Mouse (Mus musculus) large intestine, adult 2 months (tissue): ENCODE measurements around the gene Duoxa2. TPM values are rescaled to one million over a fixed set of nuclear protein-coding genes. Genes with fewer than 3 reads are reported as not detected.
"Not testable (repeated sequence)": the region's sequence is repeated elsewhere in the genome, so short reads cannot be mapped to it uniquely, and the experiment has no call there.

ENCODE experiments used
- DNase-seq: peaks from one replicate; pipeline ENCODE4 v3.0.0-alpha.2; 2012; ENCODE audit warnings: low read depth, low spot score
- WGBS: fragments of 180-500 bp; shearing (Covaris S2); methylation state at CpG from one replicate; pipeline ENCODE4 v1.1.7; 2018; 5-methylcytosine and 5-hydroxymethylcytosine counted together
- polyA plus RNA-seq: library from polyadenylated mRNA; depleted of rRNA; stranded (reverse); fragments of >200 nt; gene quantifications from 2 replicates; pipeline ENCODE4 v1.2.3, GENCODE M21; 2012

Gene Duoxa2
- polyA plus RNA-seq, 1 experiment: 294 TPM

DNA sequence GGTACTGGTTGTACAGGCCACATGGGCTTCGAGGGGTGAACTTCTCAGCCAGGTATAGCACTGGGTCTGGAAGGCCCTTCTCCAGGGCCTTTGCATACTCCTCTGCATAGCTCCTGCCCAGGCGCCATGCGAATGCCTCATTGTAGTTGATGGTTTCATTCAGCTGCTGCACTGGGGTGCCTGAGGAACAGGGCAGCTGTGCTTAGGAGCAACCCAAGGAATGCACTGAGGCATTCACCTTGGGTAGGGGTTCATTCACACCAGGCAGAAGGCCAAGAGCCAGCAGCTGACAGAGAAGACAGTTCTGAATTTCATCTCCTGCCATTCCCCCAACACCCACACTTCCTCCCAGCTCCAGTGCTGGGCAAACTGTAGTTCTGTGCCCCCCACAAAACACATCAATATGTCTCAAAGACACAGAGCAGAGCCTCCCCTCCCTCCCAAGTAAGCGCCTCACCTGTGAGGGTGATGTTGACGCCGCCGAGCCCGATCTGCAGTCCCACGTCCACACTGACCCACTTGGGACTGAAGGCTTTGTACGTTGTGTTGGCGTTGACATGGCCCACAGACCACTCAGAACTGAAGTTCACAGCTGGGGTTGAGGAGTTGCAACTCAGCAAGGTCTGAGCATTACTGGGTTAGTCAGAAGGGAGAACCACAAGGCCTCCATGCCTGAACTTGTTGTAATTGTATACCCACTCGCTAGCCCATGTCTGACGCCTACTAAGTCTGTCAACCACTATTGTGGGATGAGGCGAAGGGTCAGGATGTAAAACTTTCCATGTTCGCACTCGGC lies 6.6 kb downstream of the Duoxa2 start:
- 92% methylated on average over 16 of the region's 16 CpGs for WGBS
- no peak for DNase-seq

DNA sequence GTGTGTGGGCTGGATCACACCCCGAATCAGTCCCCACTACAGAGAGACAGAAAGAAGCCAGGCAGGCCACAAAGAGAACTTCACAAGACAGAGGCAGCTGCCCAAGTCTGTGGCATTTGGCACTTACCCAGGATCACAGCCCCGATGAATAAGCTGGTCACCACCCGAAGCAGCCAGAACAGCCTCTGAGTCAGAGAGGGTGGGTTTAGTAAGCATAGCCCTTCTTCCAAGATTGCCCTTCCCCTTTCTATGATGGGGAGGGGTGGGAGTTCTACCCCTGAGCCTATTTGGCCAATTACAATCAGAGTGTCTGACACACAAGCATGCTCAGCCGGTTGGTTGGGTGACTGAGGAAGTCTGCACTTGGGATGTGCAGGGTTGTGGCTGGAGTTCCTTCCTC lies 7.5 kb downstream of the Duoxa2 start:
- DNase-seq: no peak
- WGBS: 7% methylated on average over 4 of the region's 4 CpGs

DNA sequence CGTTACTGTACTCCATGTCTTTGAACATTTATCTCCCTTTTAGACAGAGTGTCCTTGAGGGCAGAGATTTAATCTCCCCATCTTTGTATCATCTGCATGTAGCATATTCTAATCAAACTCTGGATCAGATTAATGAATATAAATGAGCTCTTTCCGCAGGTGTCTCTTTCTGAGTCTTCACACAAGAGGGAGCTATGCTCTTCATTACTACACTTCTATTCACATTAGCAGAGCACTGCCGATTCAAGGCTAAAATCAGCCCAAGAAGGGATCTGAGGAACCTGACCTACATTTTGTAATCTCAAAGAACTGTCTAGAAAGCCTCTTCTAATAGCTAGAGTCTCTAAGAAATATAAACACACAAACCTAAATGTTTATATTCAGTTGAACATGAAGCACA lies 10.9 kb downstream of the Duoxa2 start:
- DNase-seq: no peak
- WGBS: 38% methylated on average over 3 of the region's 3 CpGs

DNA sequence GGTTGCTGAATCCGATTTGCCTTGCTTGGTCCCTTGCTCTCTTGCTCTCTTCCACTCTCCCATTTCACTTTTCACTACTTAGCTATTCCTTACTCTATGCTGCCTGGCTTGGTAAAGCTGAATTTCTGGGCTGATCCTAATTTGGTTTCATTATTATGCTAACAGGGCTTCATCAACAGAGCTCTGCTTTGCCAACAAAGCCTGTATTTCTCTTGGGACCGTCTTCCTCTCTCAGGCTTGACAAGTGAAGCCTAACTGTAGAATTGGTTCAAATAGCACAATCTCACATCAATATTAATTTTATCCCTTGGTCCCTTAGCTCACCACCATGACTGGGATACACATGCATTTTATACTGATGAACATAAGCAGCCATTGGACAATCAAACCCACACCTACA lies 12.9 kb downstream of the Duoxa2 start:
- no peak for DNase-seq
- 77% methylated on average over 2 of the region's 2 CpGs for WGBS

DNA sequence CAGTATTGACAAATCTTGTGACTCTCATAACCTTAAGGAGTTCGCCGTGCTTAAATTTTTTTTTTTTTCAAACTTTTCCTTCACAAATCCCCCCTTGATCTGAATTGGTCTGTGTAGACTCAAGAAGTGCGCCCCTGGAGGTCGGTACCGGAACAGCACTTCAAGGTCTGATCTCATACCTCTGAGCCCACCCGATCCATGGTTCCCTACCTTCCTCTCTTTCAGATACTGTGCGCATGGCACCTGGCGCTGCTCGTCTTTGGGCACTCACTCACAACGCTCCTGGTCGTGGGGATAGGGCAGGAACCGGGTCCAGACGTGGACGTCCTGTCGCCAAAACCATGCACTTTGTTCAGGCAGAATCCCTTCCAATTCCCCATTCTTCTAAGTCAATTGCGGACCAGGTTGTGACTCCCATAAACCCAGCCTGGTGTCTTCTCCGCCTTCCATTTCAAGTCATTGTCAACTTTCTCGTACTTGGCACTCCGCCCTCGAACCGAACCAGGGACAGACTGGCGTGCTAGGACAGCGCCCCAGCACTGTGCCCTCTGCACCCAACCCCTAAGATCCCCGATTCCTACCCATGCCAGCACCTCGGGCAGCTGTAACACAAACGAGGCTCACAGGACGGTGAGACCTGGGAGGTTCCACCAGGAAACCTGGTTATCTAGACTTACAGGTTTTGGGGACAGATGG lies 14.2 kb downstream of the Duoxa2 start:
- WGBS: 2% methylated on average over 27 of the region's 27 CpGs
- DNase-seq: no peak

DNA sequence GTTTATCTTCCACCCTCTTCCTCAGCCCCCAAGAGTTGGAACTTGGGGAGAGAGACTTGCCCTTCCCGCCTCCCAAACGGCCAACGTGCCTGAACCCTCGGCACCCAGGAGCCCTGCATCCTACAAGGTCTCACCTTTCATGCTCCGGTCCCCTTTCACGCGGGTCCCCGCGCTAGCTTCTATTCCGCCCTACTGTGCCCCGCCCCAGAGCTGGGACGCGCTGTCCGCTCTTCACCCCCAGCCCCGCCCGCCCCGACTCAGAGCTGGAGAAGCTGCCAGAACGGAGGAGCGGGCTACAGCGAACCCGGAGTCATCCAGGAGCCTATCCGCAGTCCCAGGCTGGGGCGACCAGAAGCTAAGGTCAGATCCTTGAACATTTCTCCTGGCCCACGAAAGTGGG lies 14.8 kb downstream of the Duoxa2 start, which contains the start of gene Duoxa1:
TSS of gene Duoxa1 (minus strand) at position 195 of the 400 bp plus-strand sequence.
- no peak for DNase-seq
- 7% methylated on average over 24 of the region's 24 CpGs for WGBS

DNA sequence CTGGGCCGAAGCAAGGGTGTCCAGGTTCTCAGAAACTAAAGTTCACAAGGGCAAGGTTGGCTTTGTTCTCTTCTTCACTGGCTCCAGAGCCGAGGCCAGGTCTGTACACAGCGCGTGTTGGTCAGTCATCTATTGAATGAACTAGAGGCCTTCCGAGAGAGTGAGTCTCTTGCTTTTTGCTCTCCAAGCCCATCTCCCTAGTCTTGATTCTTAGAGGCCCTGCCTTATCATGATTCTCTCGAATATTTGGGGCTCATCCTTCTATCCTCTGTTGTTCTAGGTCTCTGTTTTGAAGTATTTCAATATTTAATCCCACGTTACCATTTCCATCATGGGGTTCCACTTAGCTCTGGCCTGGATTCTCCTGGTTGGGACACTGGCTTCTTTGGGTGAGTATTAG lies 16.7 kb downstream of the Duoxa2 start, which contains the start of gene Duox1:
TSS of gene Duox1 (plus strand) at position 301 of the 400 bp plus-strand sequence.
- DNase-seq: no peak
- 89% methylated on average over 7 of the region's 7 CpGs for WGBS

DNA sequence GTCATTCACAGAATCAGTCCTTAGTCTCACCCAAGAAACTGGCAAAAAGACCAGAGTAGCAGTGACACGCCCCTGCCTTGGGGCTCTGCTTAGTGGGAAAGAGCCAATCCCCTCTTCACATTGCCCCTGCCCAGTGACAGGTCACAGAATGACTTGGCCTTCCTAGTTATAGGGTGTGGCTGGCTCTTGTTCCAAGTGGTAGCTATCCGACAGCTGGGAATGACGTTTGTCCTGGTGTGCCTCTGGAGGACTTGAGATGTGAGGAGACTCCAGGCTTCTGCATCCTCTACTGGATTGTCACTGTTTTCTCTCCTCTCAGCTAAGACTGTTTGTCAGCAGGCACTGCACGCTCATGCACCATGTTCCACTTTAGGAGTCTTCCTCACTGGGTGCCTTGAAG lies 18.7 kb downstream of the Duoxa2 start:
- WGBS: 43% methylated on average over 4 of the region's 4 CpGs
- no peak for DNase-seq

DNA sequence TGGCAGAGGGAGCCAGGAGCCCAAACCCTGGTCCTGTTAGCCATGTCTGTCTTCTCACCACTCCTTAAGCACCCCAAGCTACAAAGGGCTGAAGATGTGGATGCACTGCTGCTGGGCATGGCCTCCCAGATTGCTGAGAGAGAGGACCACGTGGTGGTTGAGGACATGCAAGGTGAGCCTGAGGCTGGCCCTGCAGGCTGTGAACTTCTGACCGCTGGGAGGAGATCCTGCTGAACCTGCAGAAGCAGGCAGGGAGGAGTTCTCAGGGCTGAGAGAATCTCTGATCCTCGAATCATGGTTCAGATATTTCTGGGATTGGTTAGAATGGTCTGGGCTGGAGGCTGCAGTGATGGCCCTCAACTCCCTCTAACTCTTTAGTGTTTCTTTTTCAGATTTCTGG lies 25.3 kb downstream of the Duoxa2 start:
- 62% methylated on average over 3 of the region's 3 CpGs for WGBS
- DNase-seq: no peak

DNA sequence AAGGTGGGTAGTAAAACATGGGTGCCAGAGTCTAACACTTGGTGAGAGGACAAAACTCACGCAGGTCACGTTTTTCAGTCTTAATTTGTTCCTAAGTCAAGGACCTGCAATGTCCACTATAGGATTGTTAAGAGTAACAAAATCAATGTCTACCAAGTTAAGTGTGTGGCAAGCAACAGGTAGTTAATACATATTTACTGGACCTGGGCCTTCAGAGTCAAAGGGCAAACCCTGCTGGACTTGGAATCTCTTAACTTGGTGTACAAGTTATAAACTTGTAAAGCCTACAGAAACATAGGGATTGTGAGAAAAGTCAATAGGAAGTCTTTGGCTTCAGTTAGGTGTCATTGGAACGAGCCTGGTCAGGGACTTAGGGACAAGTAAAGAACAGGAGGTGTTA lies 25.9 kb downstream of the Duoxa2 start:
- no peak for DNase-seq
- 53% methylated on average over 3 of the region's 3 CpGs for WGBS

DNA sequence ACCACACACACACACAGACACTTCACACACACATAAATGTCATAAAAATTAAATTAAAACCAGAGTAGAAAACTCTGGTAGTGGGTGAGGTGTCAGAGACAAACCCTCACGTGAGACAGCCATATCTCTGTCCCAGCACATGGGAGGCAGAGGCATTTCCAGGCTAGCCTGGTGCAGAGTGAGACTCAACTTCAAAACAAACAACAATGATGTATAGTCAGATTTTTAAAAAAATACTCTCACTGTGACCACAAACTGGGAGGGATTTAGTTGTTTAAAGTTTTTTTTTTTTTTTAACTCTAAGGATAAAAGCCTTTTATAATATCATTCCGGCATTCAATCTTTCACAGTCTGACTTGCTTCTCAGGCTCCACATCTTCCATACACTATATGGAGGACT lies 26.7 kb downstream of the Duoxa2 start:
- 75% methylated on average over 2 of the region's 2 CpGs for WGBS
- DNase-seq: no peak

DNA sequence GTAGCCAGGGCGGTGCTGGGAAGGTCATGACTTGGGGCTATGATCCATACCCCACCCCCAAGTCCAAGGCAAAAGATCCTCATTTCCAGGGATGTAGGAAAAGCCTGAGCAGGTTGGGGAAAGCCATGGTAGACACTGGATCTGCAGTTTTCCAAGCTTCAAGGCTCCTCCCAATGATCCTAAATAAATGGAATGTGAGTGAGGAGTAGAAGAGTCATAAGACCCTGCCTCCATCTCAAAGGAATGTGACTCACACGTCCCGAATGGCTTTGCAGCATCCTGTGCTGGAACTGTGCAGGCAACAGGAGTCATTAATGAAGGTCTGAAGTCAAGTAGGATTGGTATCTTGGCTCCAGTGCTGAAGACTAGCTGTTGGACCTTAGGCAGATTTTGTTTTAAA lies 29.3 kb downstream of the Duoxa2 start:
- no peak for DNase-seq
- 50% methylated on average over 3 of the region's 3 CpGs for WGBS

DNA sequence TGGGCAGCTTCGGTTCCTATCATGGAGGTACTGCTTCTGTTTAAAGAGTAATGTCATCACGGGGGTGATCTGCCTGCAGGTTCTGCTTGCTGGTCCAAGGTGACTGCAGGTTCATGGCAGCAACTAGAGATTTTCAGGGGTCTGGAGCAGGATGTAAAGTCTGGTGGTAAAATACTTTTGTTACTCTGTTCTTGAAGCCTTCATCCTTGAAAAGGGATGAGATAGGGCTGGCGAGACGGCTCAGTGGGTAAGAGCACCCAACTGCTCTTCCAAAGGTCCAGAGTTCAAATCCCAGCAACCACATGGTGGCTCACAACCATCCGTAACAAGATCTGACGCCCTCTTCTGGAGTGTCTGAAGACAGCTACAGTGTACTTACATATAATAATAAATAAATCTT lies 31.6 kb downstream of the Duoxa2 start:
- not testable (repeated sequence) for DNase-seq
- 82% methylated on average over 6 of the region's 6 CpGs for WGBS

DNA sequence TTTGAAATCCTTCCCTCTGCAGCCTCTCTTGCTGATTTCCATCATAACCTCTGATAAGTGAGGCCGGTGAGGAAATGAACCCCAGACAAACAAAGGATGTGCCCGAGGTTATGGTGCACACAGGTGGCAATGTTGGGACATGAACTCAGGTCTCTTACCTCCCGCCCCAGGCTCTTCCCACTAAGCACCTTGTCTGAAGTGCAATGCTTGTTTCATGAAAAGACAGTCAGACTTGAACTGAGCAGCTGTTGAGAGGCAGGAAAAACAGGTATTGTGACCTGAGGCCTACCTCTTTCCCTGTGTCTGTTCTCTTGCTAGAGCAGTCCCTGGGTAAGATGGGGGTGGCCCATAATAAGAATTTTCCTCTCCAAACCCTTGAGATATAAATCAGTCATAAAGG lies 33.5 kb downstream of the Duoxa2 start:
- DNase-seq: no peak
- 66% methylated on average over 3 of the region's 3 CpGs for WGBS

DNA sequence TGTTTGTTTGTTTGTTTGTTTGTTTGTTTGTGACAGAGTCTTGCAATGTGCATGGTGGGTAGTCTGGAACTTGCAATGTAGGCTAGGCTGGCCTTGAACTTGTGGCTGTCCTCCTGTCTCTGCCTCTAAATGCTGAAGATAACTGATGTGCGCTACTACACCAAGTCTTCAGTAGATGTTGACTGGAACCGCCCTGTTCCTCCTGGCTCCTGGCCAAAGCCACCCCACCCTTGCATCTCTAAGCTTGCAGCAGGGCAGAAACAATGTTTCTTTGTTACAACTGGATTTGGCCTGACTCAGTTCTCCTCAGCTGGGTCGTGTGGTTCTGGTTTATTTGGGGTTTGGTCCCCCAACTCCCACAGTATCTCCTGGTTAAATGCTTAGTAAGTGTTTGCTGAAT lies 35.5 kb downstream of the Duoxa2 start:
- WGBS: 23% methylated on average over 3 of the region's 3 CpGs

DNA sequence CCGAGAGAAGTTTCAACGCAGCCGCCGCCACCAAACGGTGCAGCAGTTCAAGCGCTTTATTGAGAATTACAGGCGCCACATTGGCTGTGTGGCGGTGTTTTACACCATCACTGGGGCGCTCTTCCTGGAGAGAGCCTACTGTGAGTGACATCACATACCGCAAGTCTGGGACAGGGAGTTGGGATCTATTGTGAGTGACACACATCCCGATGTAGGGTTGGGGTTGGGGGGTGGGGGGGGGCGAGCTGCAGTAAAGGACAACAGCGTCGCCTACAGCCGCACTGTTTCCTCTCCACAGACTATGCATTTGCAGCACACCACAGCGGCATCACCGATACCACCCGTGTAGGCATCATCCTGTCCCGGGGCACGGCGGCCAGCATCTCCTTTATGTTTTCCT lies 38.6 kb downstream of the Duoxa2 start:
- WGBS: 73% methylated on average over 21 of the region's 21 CpGs
- no peak for DNase-seq

More for the DNA sequence above, 35.5 kb downstream of the Duoxa2 start:
- no peak for DNase-seq

DNA sequence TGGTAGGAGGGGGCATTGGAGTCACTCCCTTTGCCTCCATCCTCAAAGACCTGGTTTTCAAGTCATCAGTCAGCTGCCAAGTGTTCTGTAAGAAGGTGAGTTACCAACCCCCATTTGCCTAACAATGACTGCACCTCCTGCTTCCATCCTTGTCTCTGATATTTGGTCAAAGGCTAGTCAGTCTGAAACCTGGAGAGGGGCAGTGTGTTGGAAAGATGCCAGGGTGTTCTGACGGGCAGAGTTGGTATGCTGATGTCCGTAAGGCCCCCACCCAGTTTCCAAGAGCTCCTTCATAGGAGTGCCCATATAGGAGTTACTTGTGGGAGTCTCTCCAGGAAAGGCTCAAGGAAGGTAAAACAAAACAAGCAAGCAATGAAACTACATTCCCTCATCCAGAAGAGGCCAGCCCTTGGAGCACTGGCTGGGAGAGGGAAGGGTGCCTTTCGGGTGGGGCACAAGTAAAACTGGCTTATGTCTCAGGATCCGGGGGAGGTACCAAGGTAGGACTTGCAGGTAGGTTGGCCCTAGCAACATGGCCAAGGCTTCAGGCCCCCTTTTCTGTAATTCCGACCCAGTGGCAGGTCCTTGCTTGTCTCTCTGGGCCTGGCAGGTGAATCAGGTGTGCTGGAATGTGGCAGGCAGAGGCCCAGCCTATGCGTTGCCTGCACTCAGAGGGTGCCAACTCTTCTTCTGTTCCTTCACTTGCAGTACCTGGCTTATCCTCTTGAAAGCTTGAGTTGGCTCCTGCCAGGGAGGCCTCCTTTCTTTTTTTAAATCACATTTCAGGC lies 46.6 kb downstream of the Duoxa2 start:
- no peak for DNase-seq
- 52% methylated on average over 6 of the region's 6 CpGs for WGBS

DNA sequence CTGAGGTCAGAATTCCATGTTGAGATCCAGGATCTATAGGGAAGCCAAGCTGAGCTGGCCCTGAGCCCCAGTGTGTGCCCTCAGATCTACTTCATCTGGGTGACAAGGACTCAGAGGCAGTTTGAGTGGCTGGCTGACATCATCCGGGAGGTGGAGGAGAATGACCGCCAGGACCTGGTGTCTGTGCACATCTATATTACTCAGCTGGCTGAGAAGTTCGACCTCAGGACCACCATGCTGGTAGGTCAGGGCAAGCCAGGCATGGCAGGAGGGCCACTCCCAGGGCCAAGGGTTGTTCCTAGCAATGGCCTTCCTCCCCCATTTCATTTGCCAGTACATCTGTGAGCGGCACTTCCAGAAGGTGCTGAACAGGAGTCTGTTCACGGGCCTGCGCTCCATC lies 47.5 kb downstream of the Duoxa2 start:
- 88% methylated on average over 6 of the region's 6 CpGs for WGBS
- not testable (repeated sequence) for DNase-seq

DNA sequence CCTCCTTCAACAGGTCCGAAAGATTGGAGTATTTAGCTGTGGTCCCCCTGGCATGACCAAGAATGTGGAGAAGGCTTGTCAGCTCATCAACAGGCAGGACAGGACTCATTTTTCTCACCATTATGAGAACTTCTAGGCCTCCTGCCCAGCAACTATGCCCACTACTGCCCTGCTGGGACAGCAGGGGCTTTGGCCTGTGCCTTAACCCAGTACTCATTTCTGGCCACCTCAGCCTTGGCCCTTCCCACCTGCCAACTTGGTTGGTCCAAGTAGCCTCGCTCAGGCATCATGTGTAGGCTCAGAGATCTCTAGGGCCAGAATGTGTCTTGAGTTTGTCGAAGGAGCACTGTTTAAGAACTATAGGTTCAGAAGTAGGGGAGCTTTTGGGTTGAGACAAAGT lies 48.6 kb downstream of the Duoxa2 start:
- 92% methylated on average over 3 of the region's 3 CpGs for WGBS

DNA sequence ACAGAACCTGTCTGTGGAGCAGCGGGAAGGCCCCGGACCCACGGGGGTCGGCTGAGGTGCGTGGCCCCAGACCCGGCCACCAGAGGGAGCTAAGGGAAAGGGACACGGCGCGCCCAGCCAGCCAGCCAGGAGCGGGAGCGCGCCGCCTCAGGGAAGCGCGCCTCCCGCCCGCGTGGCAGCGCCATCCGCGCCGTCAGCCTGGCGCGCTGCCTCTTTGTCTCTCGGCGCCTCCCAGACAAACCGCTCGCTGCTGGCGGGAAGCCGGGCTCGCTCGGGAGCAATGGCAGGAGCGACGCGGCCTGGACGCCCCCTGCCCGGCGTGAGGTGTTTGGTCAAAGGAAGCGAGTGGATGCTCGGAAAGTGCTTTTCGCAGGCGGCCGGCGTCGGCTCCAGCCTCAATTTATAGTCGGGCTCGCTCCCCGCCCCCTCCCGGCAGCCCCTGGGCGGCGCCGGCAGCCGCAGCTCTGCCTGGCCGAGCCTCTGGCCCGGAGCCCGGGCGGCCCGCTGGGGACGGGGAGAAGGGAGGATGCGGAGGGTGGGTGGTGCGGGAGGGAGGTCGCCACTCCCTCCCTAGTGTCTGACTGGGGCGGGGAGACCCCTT lies 49.9 kb downstream of the Duoxa2 start:
- DNase-seq: no peak
- under 1% methylated on average over 63 of the region's 63 CpGs for WGBS

More for the DNA sequence above, 48.6 kb downstream of the Duoxa2 start:
- no peak for DNase-seq
